Mouse (Mus musculus) bone marrow, adult 2 months (tissue): Measurements from ENCODE around the gene Gm10447.

ENCODE experiments used
- CTCF ChIP-seq: fragments of 200-500 bp; IDR thresholded peaks from 2 replicates; pipeline ENCODE4 v1.5.1; 2011; ENCODE audit warnings: low read length, control low read depth; ENCODE audit not compliant: control insufficient read depth, insufficient read depth
- POLR2A ChIP-seq: fragments of 200-500 bp; IDR thresholded peaks from 2 replicates; pipeline ENCODE4 v1.6.1; 2011; ENCODE audit warnings: low read depth, mild to moderate bottlenecking, control low read depth, low read length, borderline replicate concordance; ENCODE audit not compliant: control insufficient read depth

DNA sequence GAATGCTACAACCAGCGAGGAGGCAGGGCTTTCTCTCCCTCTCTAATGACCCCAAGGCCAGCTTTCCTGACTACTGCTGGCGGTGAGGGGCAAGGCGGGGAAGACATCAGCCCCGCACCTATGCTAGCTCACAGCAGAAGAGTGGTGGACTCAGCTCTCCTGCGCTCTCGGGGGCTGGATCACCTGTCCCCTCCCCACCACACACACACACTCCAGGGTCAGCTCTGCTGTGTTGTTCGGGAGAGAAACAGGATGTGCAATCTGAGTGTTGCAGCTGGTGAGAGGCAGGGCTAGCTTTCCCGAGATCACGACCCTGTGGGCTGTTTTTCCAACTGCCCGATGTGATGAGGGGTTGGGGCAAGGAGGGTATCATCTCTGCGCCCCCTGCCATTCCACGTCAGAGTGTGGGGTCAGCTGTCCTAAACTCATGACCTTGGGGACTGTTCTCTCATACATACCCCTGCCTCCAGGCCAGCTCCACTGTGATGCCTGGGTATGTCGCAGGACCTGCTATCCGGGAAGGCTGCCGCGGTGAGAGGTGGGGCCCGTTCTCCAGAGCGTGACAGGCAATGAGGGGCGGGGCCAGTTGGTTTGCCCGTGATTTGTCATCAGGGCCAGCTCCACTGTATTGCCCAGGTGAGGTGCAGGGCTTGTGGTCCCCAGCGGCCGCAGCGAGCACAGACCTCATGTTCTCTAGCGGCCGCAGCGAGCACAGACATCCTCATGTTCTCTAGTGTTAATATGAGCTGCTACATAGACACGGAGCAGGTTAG lies 30.1 kb upstream of the Gm10447 start:
- TF ChIP-seq POLR2A (no peak), CTCF (no peak)
